Mouse (Mus musculus) left cerebral cortex, adult 2 months (tissue): Measurements from ENCODE around the gene Asxl1. TPM values are rescaled to one million over a fixed set of nuclear protein-coding genes. Genes with fewer than 3 reads are reported as not detected.

Experiments
- DNase-seq, 2 experiments: peaks; one replicate each; pipeline ENCODE4 v3.0.0; 2021 to 2022; ENCODE audit warnings: low spot score in 2 of 2, mixed read lengths in 1 of 2; ENCODE audit errors: extremely low spot score in 1 of 2
- H3K27ac ChIP-seq: fragments of 200-600 bp; 2 replicates; pipeline ENCODE4 v1.8.1; 2022
- H3K4me3 ChIP-seq: fragments of 200-600 bp; 2 replicates; pipeline ENCODE4 v1.8.1; 2022
- CTCF ChIP-seq: fragments of 200-600 bp; IDR thresholded peaks from 2 replicates; pipeline ENCODE4 v1.8.1; 2022; ENCODE audit warnings: antibody characterized with exemption, mild to moderate bottlenecking, moderate library complexity
- intact Hi-C: fragments of 180-260 bp; cut with DNase I; formaldehyde crosslinking; loops from one replicate; pipeline ENCODE4 v1.15.1; 2025
- total RNA-seq, 2 experiments: library from RNA; stranded (reverse); gene quantifications; 2 replicates each; pipeline ENCODE4 v1.2.3; 2021

The Asxl1 gene
- total RNA-seq, 2 experiments from 2014 or later: 35.6 to 38.9 TPM

GRCm38 (mm10) chr2:153389831-153390230, 44.2 kb downstream of the Asxl1 start:
- DNase-seq: no peak
- Histone ChIP-seq H3K4me3 (no peak overlapping the region), H3K27ac (no peak overlapping the region)
- intact Hi-C loops: no loop called here
- TF ChIP-seq CTCF: no peak

GRCm38 (mm10) chr2:153393045-153393444, 47.4 kb downstream of the Asxl1 start:
- H3K27ac ChIP-seq: no peak overlapping the region
- no peak for TF ChIP-seq CTCF
- intact Hi-C loops: no loop called here
- H3K4me3 ChIP-seq: no peak overlapping the region
- no peak for DNase-seq

- Histone ChIP-seq H3K27ac (no peak overlapping the region), H3K4me3 (no peak overlapping the region)
- TF ChIP-seq CTCF: no peak
- DNase-seq: no peak
- intact Hi-C loops: no loop called here
Observed at GRCm38 (mm10) chr2:153397790-153398515, 52.3 kb downstream of the Asxl1 start.

- Histone ChIP-seq H3K27ac (no peak overlapping the region), H3K4me3 (no peak overlapping the region)
- no peak for DNase-seq
- intact Hi-C loops: no loop called here
- no peak for TF ChIP-seq CTCF
Observed at GRCm38 (mm10) chr2:153399166-153399565, 53.5 kb downstream of the Asxl1 start.

GRCm38 (mm10) chr2:153404062-153404461, 58.4 kb downstream of the Asxl1 start:
- no peak overlapping the region for H3K4me3 ChIP-seq
- no peak overlapping the region for H3K27ac ChIP-seq
- TF ChIP-seq CTCF: no peak
- DNase-seq: no peak
- intact Hi-C loops: loop anchor here (10.0 kb wide), 1 partner anchor 489 kb away; the partner anchor contains the start of gene Mylk2

GRCm38 (mm10) chr2:153404882-153405281, 59.3 kb downstream of the Asxl1 start:
- H3K27ac ChIP-seq: no peak overlapping the region
- TF ChIP-seq CTCF: no peak
- DNase-seq: no peak
- intact Hi-C loops: loop anchor here (5.0 to 10.0 kb wide), 2 partner anchors 182 to 490 kb away; partner anchors contain the start of gene Mylk2
- no peak overlapping the region for H3K4me3 ChIP-seq

GRCm38 (mm10) chr2:153406882-153407281, 61.3 kb downstream of the Asxl1 start:
- intact Hi-C loops: loop anchor here (5.0 to 10.0 kb wide), 2 partner anchors 180 to 492 kb away; partner anchors contain the start of gene Mylk2
- no peak for TF ChIP-seq CTCF
- Histone ChIP-seq H3K4me3 (no peak overlapping the region), H3K27ac (no peak overlapping the region)
- no peak for DNase-seq

- intact Hi-C loops: loop anchor here (5.0 to 10.0 kb wide), 2 partner anchors 178 to 494 kb away; partner anchors contain the start of gene Mylk2
- no peak for TF ChIP-seq CTCF
Observed at GRCm38 (mm10) chr2:153408971-153409370, 63.3 kb downstream of the Asxl1 start.

GRCm38 (mm10) chr2:153411557-153411956, 65.9 kb downstream of the Asxl1 start:
- TF ChIP-seq CTCF: no peak
- intact Hi-C loops: loop anchor here (10.0 kb wide), 1 partner anchor 267 kb away; no protein-coding TSS in a partner anchor
- H3K27ac ChIP-seq: no peak overlapping the region; the same call in 1 of the 2 replicates
- no peak overlapping the region for H3K4me3 ChIP-seq
- no peak for DNase-seq

More at GRCm38 (mm10) chr2:153408971-153409370, 63.3 kb downstream of the Asxl1 start:
- no peak overlapping the region for H3K27ac ChIP-seq
- no peak overlapping the region for H3K4me3 ChIP-seq
- no peak for DNase-seq

- TF ChIP-seq CTCF: peak; percentile 19
- Histone ChIP-seq H3K27ac (no peak overlapping the region), H3K4me3 (no peak overlapping the region)
- intact Hi-C loops: loop anchor here (10.0 kb wide), 1 partner anchor 268 kb away; no protein-coding TSS in a partner anchor
- DNase-seq: no peak
Observed at GRCm38 (mm10) chr2:153412563-153412962, 66.9 kb downstream of the Asxl1 start.

GRCm38 (mm10) chr2:153414607-153415006, 69.0 kb downstream of the Asxl1 start:
- intact Hi-C loops: loop anchor here (10.0 kb wide), 1 partner anchor 270 kb away; no protein-coding TSS in a partner anchor
- TF ChIP-seq CTCF: peak; percentile 52
- H3K4me3 ChIP-seq: no peak overlapping the region
- no peak overlapping the region for H3K27ac ChIP-seq
- DNase-seq: no peak

- DNase-seq: no peak
- no peak overlapping the region for H3K4me3 ChIP-seq
- intact Hi-C loops: loop anchor here (10.0 kb wide), 1 partner anchor 273 kb away; no protein-coding TSS in a partner anchor
- no peak overlapping the region for H3K27ac ChIP-seq
- no peak for TF ChIP-seq CTCF
Observed at GRCm38 (mm10) chr2:153417841-153418240, 72.2 kb downstream of the Asxl1 start.
